Mouse (Mus musculus): ENCODE results near the gene Psg16.

GRCm38 (mm10) chr7:17025896-17026622, 47.8 kb upstream of the Psg16 start:
- TF ChIP-seq POLR2A (IDR thresholded peaks at IDR 0.05; ENCODE audit: borderline replicate concordance, insufficient read depth, low read length): no peak
- no peak for TF ChIP-seq CTCF (IDR thresholded peaks at IDR 0.05; ENCODE audit: borderline replicate concordance, insufficient read depth, low read depth, low read length)

All from cerebellum, adult 2 months (tissue).